Mouse (Mus musculus) C2C12 (cell line): ENCODE measurements around the gene Secisbp2l. TPM values are rescaled to one million over a fixed set of nuclear protein-coding genes. Genes with fewer than 3 reads are reported as not detected.

Experiments used
- H3K27me3 ChIP-seq: one replicate; pipeline ENCODE4 v1.6.1; 2011; ENCODE audit not compliant: control insufficient read depth, insufficient read depth, insufficient read length
- H3K36me3 ChIP-seq: one replicate; pipeline ENCODE4 v1.6.1; 2011; ENCODE audit not compliant: control insufficient read depth, insufficient read depth
- H3K4me3 ChIP-seq: one replicate; pipeline ENCODE4 v1.5.1; 2011; ENCODE audit warnings: mild to moderate bottlenecking, control low read depth; ENCODE audit not compliant: poor library complexity, insufficient read depth, severe bottlenecking
- H3K79me2 ChIP-seq: one replicate; pipeline ENCODE4 v1.6.1; 2011; ENCODE audit not compliant: control insufficient read depth, insufficient read depth
- H3K79me3 ChIP-seq: one replicate; pipeline ENCODE4 v1.6.1; 2011; ENCODE audit warnings: low read depth, control low read depth
- H3ac ChIP-seq: one replicate; pipeline ENCODE3; 2011; ENCODE audit warnings: low read depth; ENCODE audit not compliant: control insufficient read depth, insufficient read length
- CEBPB ChIP-seq: IDR thresholded peaks from one replicate; pipeline ENCODE4 v1.6.1; 2011; ENCODE audit warnings: low read depth, mild to moderate bottlenecking, control low read depth, moderate library complexity
- CTCF ChIP-seq: IDR thresholded peaks from one replicate; pipeline ENCODE4 v1.5.1; 2011; ENCODE audit not compliant: control insufficient read depth, insufficient read depth, insufficient read length
- FOSL1 ChIP-seq: IDR thresholded peaks from one replicate; pipeline ENCODE4 v1.8.0; 2011; ENCODE audit warnings: mild to moderate bottlenecking, low read length; ENCODE audit not compliant: poor library complexity, insufficient read depth, severe bottlenecking
- MAX ChIP-seq: IDR thresholded peaks from one replicate; pipeline ENCODE4 v1.6.1; 2011; ENCODE audit warnings: mild to moderate bottlenecking, control low read depth
- MYOD1 ChIP-seq: IDR thresholded peaks from one replicate; pipeline ENCODE4 v1.6.1; 2011; ENCODE audit warnings: low read depth; ENCODE audit not compliant: control insufficient read depth, insufficient read length
- MYOG ChIP-seq: IDR thresholded peaks from one replicate; pipeline ENCODE4 v1.6.1; 2011; ENCODE audit not compliant: control insufficient read depth, insufficient read length; ENCODE audit errors: extremely low read depth
- USF1 ChIP-seq: IDR thresholded peaks from one replicate; pipeline ENCODE4 v1.6.1; 2011; ENCODE audit warnings: low read depth, mild to moderate bottlenecking, control low read depth, moderate library complexity
- polyA plus RNA-seq: library from polyadenylated mRNA; unstranded; fragments of >200 nt; fragmentation: generic; extraction: Trizol; gene quantifications from one replicate; pipeline ENCODE4 v1.2.1, GENCODE M21; 2012; ENCODE audit warnings: missing spikeins

Gene Secisbp2l
- polyA plus RNA-seq, 1 experiment: 5.7 TPM

DNA sequence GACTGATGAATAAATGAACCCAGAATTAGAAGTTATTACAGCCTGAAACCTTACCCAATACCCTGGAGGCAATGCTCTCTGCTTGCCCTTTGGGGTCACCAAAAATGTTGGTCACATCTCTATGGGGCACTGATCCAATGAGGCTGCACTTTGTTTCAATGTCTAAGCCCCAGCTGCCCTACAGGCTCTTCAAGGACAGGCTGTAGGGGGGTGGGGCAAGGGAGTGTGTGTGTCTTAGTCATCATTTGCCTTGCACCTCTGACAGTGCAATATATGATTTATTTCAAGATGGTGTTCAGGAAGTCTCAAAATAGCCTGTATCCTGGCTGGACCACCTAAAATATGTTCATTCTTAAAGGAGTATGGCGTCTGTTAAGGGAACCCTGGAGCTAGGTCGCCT lies 81.1 kb downstream of the Secisbp2l start:
- H3K79me3 ChIP-seq: no peaks in the 10 kb centered on the region
- no peaks in the 10 kb centered on the region for H3K36me3 ChIP-seq
- H3K4me3 ChIP-seq: no peak overlapping the region
- no peak for TF ChIP-seq CEBPB
- no peak for TF ChIP-seq FOSL1
- no peak for TF ChIP-seq CTCF
- no peak for TF ChIP-seq MAX
- no peak for TF ChIP-seq MYOG
- no peak for TF ChIP-seq USF1
- TF ChIP-seq MYOD1: no peak
- no peak overlapping the region for H3ac ChIP-seq
- H3K79me2 ChIP-seq: no peaks in the 10 kb centered on the region
- no peaks in the 10 kb centered on the region for H3K27me3 ChIP-seq

DNA sequence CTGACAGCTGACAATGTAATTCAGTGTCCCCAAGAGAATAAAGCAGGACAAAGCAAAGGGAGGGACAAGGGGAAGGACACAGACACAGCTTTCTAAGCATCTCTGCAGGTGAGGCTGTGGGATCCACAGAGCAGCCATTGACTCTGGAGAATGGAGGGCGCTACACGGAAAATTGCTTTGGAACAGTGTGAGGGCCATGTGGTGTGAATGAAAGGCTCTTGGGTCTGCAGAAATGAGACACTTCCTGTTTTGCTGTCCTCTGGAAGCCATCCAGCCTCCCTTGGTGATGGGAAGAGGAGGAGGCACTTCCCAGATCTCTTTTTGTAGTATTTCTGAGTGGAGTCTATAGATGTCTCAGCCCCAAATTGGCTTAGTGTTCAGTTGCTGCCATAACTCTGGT lies 86.5 kb downstream of the Secisbp2l start:
- Histone ChIP-seq H3K79me3 (no peaks in the 10 kb centered on the region), H3K27me3 (no peaks in the 10 kb centered on the region), H3ac (no peak overlapping the region), H3K79me2 (no peaks in the 10 kb centered on the region), H3K4me3 (no peak overlapping the region), H3K36me3 (no peaks in the 10 kb centered on the region)
- TF ChIP-seq USF1 (no peak), MYOG (no peak), FOSL1 (no peak), MYOD1 (no peak), CEBPB (no peak), MAX (no peak), CTCF (no peak)

DNA sequence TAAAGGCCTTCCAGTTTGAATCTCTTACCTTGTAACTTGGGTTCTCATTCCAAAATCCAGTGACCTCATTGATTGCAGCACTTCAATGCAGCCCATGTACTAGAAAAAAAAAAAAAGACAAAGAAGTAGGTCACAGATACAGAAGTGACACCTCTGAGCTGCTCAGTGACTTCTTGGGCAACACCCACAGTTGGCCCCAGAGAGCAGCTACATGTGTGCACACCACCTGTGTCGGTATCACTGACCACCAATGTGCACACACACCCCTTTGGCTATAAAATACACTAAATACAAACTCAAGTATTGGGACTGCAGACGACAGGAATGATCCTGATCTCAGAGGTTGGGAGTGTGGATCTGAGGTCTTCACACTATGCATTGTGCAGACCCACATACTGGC lies 87.9 kb downstream of the Secisbp2l start:
- no peaks in the 10 kb centered on the region for H3K36me3 ChIP-seq
- no peaks in the 10 kb centered on the region for H3K79me3 ChIP-seq
- no peaks in the 10 kb centered on the region for H3K79me2 ChIP-seq
- H3K4me3 ChIP-seq: no peak overlapping the region
- H3K27me3 ChIP-seq: no peaks in the 10 kb centered on the region
- H3ac ChIP-seq: no peak overlapping the region
- TF ChIP-seq CEBPB (no peak), MYOG (no peak), FOSL1 (no peak), USF1 (no peak), CTCF (no peak), MYOD1 (no peak), MAX (no peak)

DNA sequence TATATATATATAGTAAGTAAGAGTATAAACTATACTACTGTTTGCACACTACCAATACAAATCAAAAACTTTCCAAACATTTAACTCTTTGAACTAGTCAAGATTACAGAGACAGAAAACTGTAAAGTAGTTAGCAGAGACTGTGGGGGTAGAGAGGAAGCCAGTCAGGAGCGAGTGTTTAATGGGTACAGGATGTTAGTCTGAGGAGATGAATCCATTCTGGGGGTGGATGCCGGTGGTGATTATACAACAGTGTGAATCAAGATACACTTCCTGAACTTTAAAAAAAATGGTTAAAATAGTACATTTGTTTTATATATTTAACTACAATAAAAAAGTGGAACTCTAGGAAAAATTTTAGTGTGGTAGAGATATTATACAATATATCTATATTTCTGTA lies 90.7 kb downstream of the Secisbp2l start:
- TF ChIP-seq CEBPB: no peak
- TF ChIP-seq USF1: no peak
- TF ChIP-seq FOSL1: no peak
- Histone ChIP-seq H3K36me3 (no peaks in the 10 kb centered on the region), H3ac (no peak overlapping the region), H3K27me3 (no peaks in the 10 kb centered on the region), H3K4me3 (no peak overlapping the region), H3K79me3 (no peaks in the 10 kb centered on the region), H3K79me2 (no peaks in the 10 kb centered on the region)

Other genes with a start within 250 kb of the Secisbp2l start
- 1.8 TPM for gene Cep152, start 157.8 kb downstream of the Secisbp2l start, polyA plus RNA-seq
- gene Eid1, start 109.8 kb downstream of the Secisbp2l start, polyA plus RNA-seq: 16.5 TPM
- gene Shc4, start 58.7 kb downstream of the Secisbp2l start, polyA plus RNA-seq: 0.34 TPM
- 21.2 TPM for gene Galk2, start 76.2 kb upstream of the Secisbp2l start, polyA plus RNA-seq
- 52.7 TPM for gene Cops2, start 76.3 kb upstream of the Secisbp2l start, polyA plus RNA-seq